Mouse (Mus musculus): ENCODE measurements around the gene Itgb1bp1.

The Itgb1bp1 gene

DNA sequence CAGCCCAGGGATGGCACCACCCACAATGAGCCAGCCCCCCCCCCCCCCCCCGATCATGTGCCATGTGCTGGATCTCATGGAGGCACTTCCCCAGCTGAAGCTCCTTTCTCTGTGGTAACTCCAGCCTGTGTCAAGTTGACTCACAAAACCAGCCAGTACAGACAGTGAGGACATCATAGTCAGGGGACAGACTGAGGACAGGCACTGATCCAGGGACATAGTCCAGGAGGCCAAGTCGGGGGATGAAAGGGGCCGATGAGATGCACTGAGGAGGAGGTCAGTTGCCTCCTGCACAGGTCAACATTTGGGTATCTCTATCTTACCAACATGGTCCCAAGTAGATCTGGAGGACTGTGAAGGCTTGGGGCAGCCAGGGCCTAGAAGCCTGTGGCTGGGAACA, 90.6 kb downstream of the Itgb1bp1 start:
- no peak for DNase-seq

DNA sequence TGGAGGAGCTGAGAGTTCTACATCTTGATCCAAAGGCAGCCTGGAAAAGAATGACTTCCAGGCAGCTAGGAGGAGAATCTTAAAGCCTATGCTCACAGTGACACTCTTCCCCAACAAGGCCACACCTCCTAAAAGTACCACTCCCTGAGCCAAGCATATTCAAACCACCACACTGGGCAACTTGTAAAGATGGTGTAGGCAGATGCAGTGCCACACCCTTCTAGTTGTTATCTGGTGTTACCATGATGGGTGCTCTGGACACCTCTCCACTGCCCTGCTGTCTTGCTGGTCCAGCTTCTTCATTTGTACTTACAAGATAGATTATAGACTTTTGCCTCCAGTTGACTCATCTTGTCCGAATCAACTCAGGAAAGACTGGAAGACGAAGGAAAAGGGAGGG, 94.5 kb downstream of the Itgb1bp1 start:
- DNase-seq: no peak

All from kidney, postnatal 4 days (tissue).